19 mouse cellular contexts compared by ENCODE assay signal in genomic region chr13:101712099-101712498, GRCm38 (mm10). TPM values are rescaled to one million over a fixed set of nuclear protein-coding genes. Genes with fewer than 3 reads are reported as not detected.
DNase-seq lines count a peak whose midpoint lies in the region; ATAC-seq and TF ChIP-seq lines count a peak whose summit lies in the region.
"Had no signal": no experiment of that assay in that cellular context is flagged by ENCODE, and none has a peak within 500 bp of the region (broad histone marks: within the 10 kb centered on the region; RNA-seq: fewer than 3 reads in every experiment).

No protein-coding gene starts in this region.

- TF ChIP-seq POLR2A in embryonic fibroblast, embryonic 13.5 days (IDR thresholded peaks at IDR 0.05; ENCODE audit: low read depth, low read length) = no peak

- peak overlapping the region; percentile 0; the same call in 1 of the 2 replicates for H3K27ac ChIP-seq in embryonic facial prominence, embryonic 14.5 days (replicated peaks; ENCODE audit: low read depth, low read length)
- H3K27ac ChIP-seq in embryonic facial prominence, embryonic 10.5 days (replicated peaks) = no peak overlapping the region
- H3K27ac ChIP-seq in embryonic fibroblast, embryonic 13.5 days (ENCODE audit: insufficient read depth, low read length) = peak overlapping the region; percentile 66
- no peak overlapping the region for H3K27ac ChIP-seq in hindbrain, embryonic 12.5 days
- H3K27ac ChIP-seq: forebrain, embryonic 13.5 days; hindbrain, embryonic 13.5 days; intestine, embryonic 15.5 days; layer of hippocampus, adult 2 months; left cerebral cortex, adult 2 months had no signal

- H3K36me3 ChIP-seq in embryonic facial prominence, embryonic 14.5 days (ENCODE audit: control insufficient read depth, insufficient read depth, low read length) = peaks cover 24% of the 10 kb centered on the region
- H3K36me3 ChIP-seq in embryonic facial prominence, embryonic 10.5 days (replicated peaks) = peaks cover 13% of the 10 kb centered on the region
- H3K36me3 ChIP-seq in hindbrain, embryonic 12.5 days = 0 out of 2 replicates have a peak, but pooled peaks cover 8% of the 10 kb centered on the region

- no peaks in the 10 kb centered on the region for H3K9me3 ChIP-seq in embryonic facial prominence, embryonic 14.5 days (ENCODE audit: control insufficient read depth, low read length)
- no peaks in the 10 kb centered on the region for H3K9me3 ChIP-seq in embryonic facial prominence, embryonic 10.5 days
- H3K9me3 ChIP-seq in hindbrain, embryonic 12.5 days (replicated peaks) = no peaks in the 10 kb centered on the region
- H3K9me3 ChIP-seq: forebrain, embryonic 13.5 days; G1E; hindbrain, embryonic 13.5 days; intestine, embryonic 15.5 days; limb, embryonic 13.5 days had no signal

- peaks cover 4% of the 10 kb centered on the region; the same call in 1 of the 2 replicates for H3K4me1 ChIP-seq in embryonic facial prominence, embryonic 14.5 days (ENCODE audit: control insufficient read depth, insufficient read depth, low read length)
- no peaks in the 10 kb centered on the region for H3K4me1 ChIP-seq in embryonic facial prominence, embryonic 10.5 days
- H3K4me1 ChIP-seq in embryonic fibroblast, embryonic 13.5 days (ENCODE audit: control insufficient read depth, insufficient read depth, low read length) = peaks cover 4% of the 10 kb centered on the region
- H3K4me1 ChIP-seq in hindbrain, embryonic 12.5 days = no peaks in the 10 kb centered on the region
- H3K4me1 ChIP-seq: forebrain, embryonic 13.5 days; hindbrain, embryonic 13.5 days had no signal

- no peak overlapping the region for H3K4me3 ChIP-seq in embryonic facial prominence, embryonic 14.5 days (ENCODE audit: low read depth, low read length)
- H3K4me3 ChIP-seq in embryonic facial prominence, embryonic 10.5 days = no peak overlapping the region
- H3K4me3 ChIP-seq in embryonic fibroblast, embryonic 13.5 days (ENCODE audit: insufficient read depth, low read length) = no peak overlapping the region
- no peak overlapping the region for H3K4me3 ChIP-seq in hindbrain, embryonic 12.5 days
- H3K4me3 ChIP-seq: forebrain, embryonic 13.5 days; hindbrain, embryonic 13.5 days; intestine, embryonic 15.5 days; layer of hippocampus, adult 2 months; left cerebral cortex, adult 2 months; limb, embryonic 13.5 days had no signal

- no peak overlapping the region for H3K4me2 ChIP-seq in embryonic facial prominence, embryonic 14.5 days (ENCODE audit: low read depth, low read length)
- H3K4me2 ChIP-seq in hindbrain, embryonic 12.5 days (replicated peaks) = no peak overlapping the region
- H3K4me2 ChIP-seq: forebrain, embryonic 13.5 days; hindbrain, embryonic 13.5 days; intestine, embryonic 15.5 days; limb, embryonic 13.5 days; midbrain, embryonic 11.5 days had no signal

- no peak for DNase-seq in embryonic facial prominence, embryonic 14.5 days (ENCODE audit: low spot score)
- no peak for DNase-seq in embryonic facial prominence, embryonic 10.5 days (ENCODE audit: low spot score)
- peak; percentile 43 for DNase-seq in urinary bladder, postnatal 14 days (ENCODE audit: low spot score)
- DNase-seq in urinary bladder, postnatal 4 days (ENCODE audit: low spot score in 2 of 2) = no peak
- no peak for DNase-seq in lung, adult 18-20 months
- no peak for DNase-seq in kidney, postnatal 14 days
- DNase-seq: cerebellum, adult 9-11 months; lung, adult 2 months; lung, postnatal 36 days had no signal

- 85% methylated on average over 9 of the region's 9 CpGs for WGBS in embryonic facial prominence, embryonic 14.5 days
- 90% methylated on average over 9 of the region's 9 CpGs for WGBS in embryonic facial prominence, embryonic 10.5 days
- WGBS in hindbrain, embryonic 12.5 days = 89% methylated on average over 9 of the region's 9 CpGs

- H3K27me3 ChIP-seq in embryonic facial prominence, embryonic 14.5 days (replicated peaks; ENCODE audit: control insufficient read depth, insufficient read depth, low read length) = no peaks in the 10 kb centered on the region
- H3K27me3 ChIP-seq in embryonic facial prominence, embryonic 10.5 days (replicated peaks; ENCODE audit: low read depth, poor library complexity, severe bottlenecking) = no peaks in the 10 kb centered on the region
- H3K27me3 ChIP-seq in hindbrain, embryonic 12.5 days = no peaks in the 10 kb centered on the region
- H3K27me3 ChIP-seq: forebrain, embryonic 13.5 days; hindbrain, embryonic 13.5 days; intestine, embryonic 15.5 days had no signal

- no peak overlapping the region for H3K9ac ChIP-seq in embryonic facial prominence, embryonic 14.5 days (ENCODE audit: low read depth, low read length)
- H3K9ac ChIP-seq in hindbrain, embryonic 12.5 days = no peak overlapping the region
- H3K9ac ChIP-seq: forebrain, embryonic 13.5 days; hindbrain, embryonic 13.5 days; intestine, embryonic 15.5 days; limb, embryonic 13.5 days had no signal

- no peak for ATAC-seq in embryonic facial prominence, embryonic 14.5 days (ENCODE audit: low read depth)
- no peak for ATAC-seq in hindbrain, embryonic 12.5 days (ENCODE audit: low FRiP score)
- ATAC-seq: forebrain, embryonic 13.5 days; intestine, embryonic 15.5 days had no signal

- TF ChIP-seq CTCF in embryonic fibroblast, embryonic 13.5 days (IDR thresholded peaks at IDR 0.05; ENCODE audit: borderline replicate concordance, insufficient read depth, low read length) = no peak

RNA-seq across cellular contexts. Expression of gene Pik3r1, which starts 55.9 kb away (rescaled TPM):
- polyA plus RNA-seq in embryonic facial prominence, embryonic 14.5 days (2014; fragmentation: Nextera tagmentation; extraction: Ambion mirVana) = 45.9 and 49.1 TPM in 2 replicates
- polyA plus RNA-seq in embryonic facial prominence, embryonic 10.5 days (2016; fragmentation: Nextera tagmentation; extraction: Ambion mirVana) = 14.7 and 18.9 TPM in 2 replicates
- polyA plus RNA-seq in embryonic fibroblast, embryonic 13.5 days (2011; ENCODE audit: insufficient read length, low read depth, missing spikeins) = 53.1 and 78.3 TPM in 2 replicates
- polyA plus RNA-seq in hindbrain, embryonic 12.5 days (2016; fragmentation: Nextera tagmentation; extraction: Ambion mirVana) = 31.4 and 34.9 TPM in 2 replicates

Comparison
In these comparisons a context has a peak if more than half of its experiments do, and no peak if none do; other contexts are left out.
1. H3K27ac ChIP-seq: peak in embryonic facial prominence, embryonic 14.5 days (single experiment) and embryonic fibroblast, embryonic 13.5 days (single experiment); none in embryonic facial prominence, embryonic 10.5 days (single experiment) and hindbrain, embryonic 12.5 days (single experiment).